Mouse (Mus musculus) intestine, postnatal 0 days (tissue): ENCODE data around the gene Unc13a. TPM values are rescaled to one million over a fixed set of nuclear protein-coding genes. Genes with fewer than 3 reads are reported as not detected.

Experiments
- ATAC-seq: fragments of 200-750 bp; cut with Nextera tagmentation; 2 replicates; pipeline ENCODE4 v1.8.0; 2017; ENCODE audit warnings: mild to moderate bottlenecking, moderate TSS enrichment, moderate library complexity
- H3K27ac ChIP-seq: fragments of 300-500 bp; sonication (generic); 2 replicates; pipeline ENCODE4 v1.5.1; 2014; ENCODE audit warnings: mild to moderate bottlenecking, low read depth, low read length, moderate library complexity
- H3K27me3 ChIP-seq: fragments of 300-500 bp; sonication (generic); replicated peaks from 2 replicates; pipeline ENCODE4 v1.6.1; 2014; ENCODE audit warnings: low read length, mixed read lengths; ENCODE audit not compliant: control insufficient read depth, insufficient read depth
- H3K36me3 ChIP-seq: fragments of 300-500 bp; sonication (generic); 2 replicates; pipeline ENCODE4 v1.6.1; 2014; ENCODE audit warnings: mild to moderate bottlenecking, moderate library complexity; ENCODE audit not compliant: control insufficient read depth, insufficient read depth
- H3K4me1 ChIP-seq: fragments of 300-500 bp; sonication (generic); replicated peaks from 2 replicates; pipeline ENCODE4 v1.6.1; 2014; ENCODE audit warnings: antibody characterized with exemption, low read length, mixed read lengths; ENCODE audit not compliant: control insufficient read depth, insufficient read depth
- H3K4me2 ChIP-seq: fragments of 300-500 bp; sonication (generic); replicated peaks from 2 replicates; pipeline ENCODE4 v1.6.1; 2014; ENCODE audit warnings: low read depth, mild to moderate bottlenecking, moderate library complexity
- H3K4me3 ChIP-seq: fragments of 300-500 bp; sonication (generic); 2 replicates; pipeline ENCODE4 v1.5.1; 2014; ENCODE audit warnings: low read depth, low read length
- H3K9ac ChIP-seq: fragments of 300-500 bp; sonication (generic); 2 replicates; pipeline ENCODE4 v1.6.1; 2014; ENCODE audit warnings: mild to moderate bottlenecking, low read depth, low read length
- H3K9me3 ChIP-seq: fragments of 300-500 bp; sonication (generic); 2 replicates; pipeline ENCODE4 v1.6.1; 2016; ENCODE audit warnings: mixed run types; ENCODE audit not compliant: control insufficient read depth
- CTCF ChIP-seq: sonication (generic); IDR thresholded peaks from 2 replicates; pipeline ENCODE4 v1.5.1; 2016; ENCODE audit warnings: low read depth, mild to moderate bottlenecking, control low read depth, antibody characterized with exemption, moderate library complexity
- WGBS: fragments of 180-500 bp; shearing (Covaris S2); extraction: QIAGEN DNeasy Blood & Tissue Kit; methylation state at CpG from one replicate; pipeline ENCODE4 v1.1.7; 2014; 5-methylcytosine and 5-hydroxymethylcytosine counted together
- polyA plus RNA-seq: library from polyadenylated mRNA; unstranded; fragments of >200 nt; fragmentation: Nextera tagmentation; extraction: Ambion mirVana; gene quantifications from 2 replicates; pipeline ENCODE4 v1.2.1, GENCODE M21; 2015

Unc13a gene
- polyA plus RNA-seq, 1 experiment from 2014 or later, result 0.72 TPM

- Histone ChIP-seq H3K9me3 (no peaks in the 10 kb centered on the region), H3K9ac (no peak overlapping the region), H3K4me2 (no peak overlapping the region), H3K36me3 (no peaks in the 10 kb centered on the region; the same call in 1 of the 2 replicates), H3K4me1 (peaks cover 11% of the 10 kb centered on the region; the same call in 1 of the 2 replicates), H3K27ac (no peak overlapping the region), H3K4me3 (no peak overlapping the region), H3K27me3 (peaks cover 4% of the 10 kb centered on the region; the same call in 1 of the 2 replicates)
- TF ChIP-seq CTCF, result no peak
- 74% methylated on average over 4 of the region's 4 CpGs for WGBS
- ATAC-seq, result no peak
These were observed 74.8 kb downstream of the Unc13a start for GRCm38 (mm10) chr8:71596798-71597197.

DNA sequence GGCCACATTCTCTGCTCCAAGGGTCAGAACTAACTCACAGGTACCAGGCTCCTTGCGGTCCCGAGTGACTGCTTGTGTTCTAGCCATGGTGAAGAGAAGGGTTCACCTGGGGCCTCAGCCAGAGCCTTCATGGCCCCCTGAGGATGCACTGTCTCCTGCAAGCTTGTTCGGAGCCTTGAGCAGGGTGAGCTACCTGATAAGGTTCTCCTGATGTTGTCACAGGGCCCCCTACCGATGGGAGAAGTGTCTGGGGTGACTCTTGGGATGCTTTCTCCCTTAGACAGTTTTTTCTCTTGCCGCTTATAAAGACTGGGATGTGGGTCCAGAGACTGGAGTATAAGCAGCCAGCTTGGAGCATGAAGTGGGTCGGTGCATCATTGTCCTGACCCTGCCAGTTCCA lies 75.2 kb downstream of the Unc13a start:
- H3K9ac ChIP-seq, result no peak overlapping the region
- H3K9me3 ChIP-seq, result no peaks in the 10 kb centered on the region
- ATAC-seq, result no peak
- H3K36me3 ChIP-seq, result no peaks in the 10 kb centered on the region; the same call in 1 of the 2 replicates
- H3K27me3 ChIP-seq, result peaks cover under 1% of the 10 kb centered on the region; the same call in 1 of the 2 replicates
- WGBS, result 60% methylated on average over 6 of the region's 6 CpGs
- peaks cover 11% of the 10 kb centered on the region; the same call in 1 of the 2 replicates for H3K4me1 ChIP-seq
- no peak overlapping the region for H3K27ac ChIP-seq
- H3K4me2 ChIP-seq, result no peak overlapping the region
- no peak for TF ChIP-seq CTCF
- H3K4me3 ChIP-seq, result no peak overlapping the region

GRCm38 (mm10) chr8:71595862-71596261 lies 75.7 kb downstream of the Unc13a start:
- H3K4me1 ChIP-seq, result peaks cover 11% of the 10 kb centered on the region; the same call in 1 of the 2 replicates
- H3K9ac ChIP-seq, result no peak overlapping the region
- no peaks in the 10 kb centered on the region; the same call in 1 of the 2 replicates for H3K36me3 ChIP-seq
- 10% methylated on average over 27 of the region's 27 CpGs for WGBS
- ATAC-seq, result peak; percentile 12; the same call in 1 of the 2 replicates
- H3K27me3 ChIP-seq, result no peaks in the 10 kb centered on the region
- no peak overlapping the region for H3K4me3 ChIP-seq
- H3K9me3 ChIP-seq, result no peaks in the 10 kb centered on the region
- H3K27ac ChIP-seq, result no peak overlapping the region
- peak overlapping the region; percentile 17; the same call in 1 of the 2 replicates for H3K4me2 ChIP-seq
- TF ChIP-seq CTCF, result peak; percentile 100

- no peaks in the 10 kb centered on the region for H3K27me3 ChIP-seq
- H3K4me3 ChIP-seq, result no peak overlapping the region
- H3K36me3 ChIP-seq, result no peaks in the 10 kb centered on the region; the same call in 1 of the 2 replicates
- ATAC-seq, result no peak
- no peak overlapping the region for H3K27ac ChIP-seq
- TF ChIP-seq CTCF, result no peak
- 95% methylated on average over 4 of the region's 4 CpGs for WGBS
- no peak overlapping the region for H3K4me2 ChIP-seq
- no peaks in the 10 kb centered on the region for H3K9me3 ChIP-seq
- H3K9ac ChIP-seq, result no peak overlapping the region
- peaks cover 11% of the 10 kb centered on the region; the same call in 1 of the 2 replicates for H3K4me1 ChIP-seq
These were observed 77.2 kb downstream of the Unc13a start for GRCm38 (mm10) chr8:71594324-71594722.

GRCm38 (mm10) chr8:71593556-71594323 lies 77.8 kb downstream of the Unc13a start:
- no peak overlapping the region for H3K4me3 ChIP-seq
- 90% methylated on average over 8 of the region's 8 CpGs for WGBS

GRCm38 (mm10) chr8:71592374-71593170 lies 79.0 kb downstream of the Unc13a start:
- no peaks in the 10 kb centered on the region for H3K9me3 ChIP-seq
- H3K36me3 ChIP-seq, result no peaks in the 10 kb centered on the region; the same call in 1 of the 2 replicates
- peak overlapping the region; percentile 64 for H3K4me3 ChIP-seq
- H3K27ac ChIP-seq, result peak overlapping the region; percentile 95
- peak overlapping the region; percentile 79 for H3K9ac ChIP-seq
- no peaks in the 10 kb centered on the region for H3K27me3 ChIP-seq
- H3K4me2 ChIP-seq, result peak overlapping the region; percentile 82
- peaks cover 11% of the 10 kb centered on the region; the same call in 1 of the 2 replicates for H3K4me1 ChIP-seq
- ATAC-seq, result peak; percentile 56
- peak; percentile 24 for TF ChIP-seq CTCF
- WGBS, result 4% methylated on average over 60 of the region's 60 CpGs

More at GRCm38 (mm10) chr8:71593556-71594323, 77.8 kb downstream of the Unc13a start:
- Histone ChIP-seq H3K27ac (no peak overlapping the region), H3K27me3 (no peaks in the 10 kb centered on the region), H3K36me3 (no peaks in the 10 kb centered on the region; the same call in 1 of the 2 replicates), H3K4me1 (peaks cover 11% of the 10 kb centered on the region; the same call in 1 of the 2 replicates), H3K4me2 (peak overlapping the region; percentile 82; the same call in 1 of the 2 replicates), H3K9me3 (no peaks in the 10 kb centered on the region), H3K9ac (no peak overlapping the region)
- ATAC-seq, result no peak
- no peak for TF ChIP-seq CTCF
